Mouse (Mus musculus) cerebellum, adult 2 months (tissue): Measurements from ENCODE around the gene Xpnpep1.

ENCODE experiments used
- CTCF ChIP-seq: fragments of 200-500 bp; IDR thresholded peaks from 2 replicates; pipeline ENCODE4 v1.5.1; 2011; ENCODE audit warnings: low read depth, mild to moderate bottlenecking, control low read depth, low read length, moderate library complexity, borderline replicate concordance; ENCODE audit not compliant: insufficient read depth
- POLR2A ChIP-seq: fragments of 200-500 bp; IDR thresholded peaks from 2 replicates; pipeline ENCODE4 v1.6.1; 2011; ENCODE audit warnings: low read length, control low read depth, borderline replicate concordance; ENCODE audit not compliant: insufficient read depth

GRCm38 (mm10) chr19:53022037-53022614 lies 17.9 kb downstream of the Xpnpep1 start:
- no peak for TF ChIP-seq POLR2A
- no peak for TF ChIP-seq CTCF
